Mouse (Mus musculus): ENCODE measurements around the gene Ppm1n.

GRCm38 (mm10) chr7:19324221-19324620, 44.4 kb upstream of the Ppm1n start:
- no peak for TF ChIP-seq POLR2A (IDR thresholded peaks at IDR 0.05; ENCODE audit: insufficient read depth, low read length)
- no peak for TF ChIP-seq CTCF (IDR thresholded peaks at IDR 0.05; ENCODE audit: low read depth, low read length)
- no peak for TF ChIP-seq EP300 (IDR thresholded peaks at IDR 0.05; ENCODE audit: insufficient read depth, low read depth, low read length)
